Mouse (Mus musculus) limb, embryonic 14.5 days (tissue): ENCODE measurements around the gene Htr7. TPM values are rescaled to one million over a fixed set of nuclear protein-coding genes. Genes with fewer than 3 reads are reported as not detected.

Experiments
- ATAC-seq: fragments of 200-750 bp; cut with Nextera tagmentation; 2 replicates; pipeline ENCODE4 v1.8.0; 2017; ENCODE audit warnings: low read depth, moderate number of reproducible peaks, moderate TSS enrichment; ENCODE audit not compliant: low FRiP score
- DNase-seq: peaks from one replicate; pipeline ENCODE4 v3.0.0-alpha.2; 2015; ENCODE audit warnings: low spot score
- H3K27ac ChIP-seq: fragments of 300-500 bp; sonication (generic); replicated peaks from 2 replicates; pipeline ENCODE4 v1.5.1; 2014; ENCODE audit warnings: low read depth, mild to moderate bottlenecking, low read length, moderate library complexity, mixed read lengths
- H3K27me3 ChIP-seq: fragments of 300-500 bp; sonication (generic); 2 replicates; pipeline ENCODE4 v1.6.1; 2014; ENCODE audit warnings: low read length, mixed read lengths; ENCODE audit not compliant: control insufficient read depth, insufficient read depth
- H3K36me3 ChIP-seq: fragments of 300-500 bp; sonication (generic); 2 replicates; pipeline ENCODE4 v1.6.1; 2014; ENCODE audit warnings: mild to moderate bottlenecking, low read length, moderate library complexity, mixed read lengths; ENCODE audit not compliant: control insufficient read depth, insufficient read depth
- H3K4me1 ChIP-seq: fragments of 300-500 bp; sonication (generic); 2 replicates; pipeline ENCODE4 v1.6.1; 2014; ENCODE audit warnings: antibody characterized with exemption, low read length, mixed read lengths; ENCODE audit not compliant: control insufficient read depth, insufficient read depth
- H3K4me2 ChIP-seq: fragments of 300-500 bp; sonication (generic); replicated peaks from 2 replicates; pipeline ENCODE4 v1.6.1; 2014; ENCODE audit warnings: low read depth, mild to moderate bottlenecking, low read length, moderate library complexity; ENCODE audit not compliant: severe bottlenecking
- H3K4me3 ChIP-seq: fragments of 300-500 bp; sonication (generic); replicated peaks from 2 replicates; pipeline ENCODE4 v1.5.1; 2014; ENCODE audit warnings: low read length
- H3K9ac ChIP-seq: fragments of 300-500 bp; sonication (generic); 2 replicates; pipeline ENCODE4 v1.6.1; 2014; ENCODE audit warnings: mild to moderate bottlenecking, low read depth, low read length, moderate library complexity; ENCODE audit not compliant: severe bottlenecking
- H3K9me3 ChIP-seq: fragments of 300-500 bp; sonication (generic); 2 replicates; pipeline ENCODE4 v1.6.1; 2016; ENCODE audit warnings: low read length; ENCODE audit not compliant: control insufficient read depth
- POLR2A ChIP-seq: fragments of 200-500 bp; IDR thresholded peaks from 2 replicates; pipeline ENCODE4 v1.8.0; 2012; ENCODE audit warnings: inconsistent platforms, mild to moderate bottlenecking, moderate library complexity, borderline replicate concordance; ENCODE audit not compliant: insufficient read depth, insufficient read length; ENCODE audit errors: extremely low read depth
- WGBS: fragments of 180-500 bp; shearing (Covaris S2); extraction: QIAGEN DNeasy Blood & Tissue Kit; methylation state at CpG from one replicate; pipeline ENCODE4 v1.1.7; 2014; 5-methylcytosine and 5-hydroxymethylcytosine counted together
- polyA plus RNA-seq, 2 experiments: library from polyadenylated mRNA; depleted of rRNA in 1 of 2; stranded (reverse) in 1 of 2; unstranded in 1 of 2; fragments of >200 nt; fragmentation: Nextera tagmentation in 1 of 2; extraction: Ambion mirVana in 1 of 2; gene quantifications; 2 replicates each; pipeline versions ENCODE4 v1.2.1 to v1.2.3; 2012 to 2014

The Htr7 gene
- polyA plus RNA-seq, 2 experiments: 0.34 to 0.53 TPM

DNA sequence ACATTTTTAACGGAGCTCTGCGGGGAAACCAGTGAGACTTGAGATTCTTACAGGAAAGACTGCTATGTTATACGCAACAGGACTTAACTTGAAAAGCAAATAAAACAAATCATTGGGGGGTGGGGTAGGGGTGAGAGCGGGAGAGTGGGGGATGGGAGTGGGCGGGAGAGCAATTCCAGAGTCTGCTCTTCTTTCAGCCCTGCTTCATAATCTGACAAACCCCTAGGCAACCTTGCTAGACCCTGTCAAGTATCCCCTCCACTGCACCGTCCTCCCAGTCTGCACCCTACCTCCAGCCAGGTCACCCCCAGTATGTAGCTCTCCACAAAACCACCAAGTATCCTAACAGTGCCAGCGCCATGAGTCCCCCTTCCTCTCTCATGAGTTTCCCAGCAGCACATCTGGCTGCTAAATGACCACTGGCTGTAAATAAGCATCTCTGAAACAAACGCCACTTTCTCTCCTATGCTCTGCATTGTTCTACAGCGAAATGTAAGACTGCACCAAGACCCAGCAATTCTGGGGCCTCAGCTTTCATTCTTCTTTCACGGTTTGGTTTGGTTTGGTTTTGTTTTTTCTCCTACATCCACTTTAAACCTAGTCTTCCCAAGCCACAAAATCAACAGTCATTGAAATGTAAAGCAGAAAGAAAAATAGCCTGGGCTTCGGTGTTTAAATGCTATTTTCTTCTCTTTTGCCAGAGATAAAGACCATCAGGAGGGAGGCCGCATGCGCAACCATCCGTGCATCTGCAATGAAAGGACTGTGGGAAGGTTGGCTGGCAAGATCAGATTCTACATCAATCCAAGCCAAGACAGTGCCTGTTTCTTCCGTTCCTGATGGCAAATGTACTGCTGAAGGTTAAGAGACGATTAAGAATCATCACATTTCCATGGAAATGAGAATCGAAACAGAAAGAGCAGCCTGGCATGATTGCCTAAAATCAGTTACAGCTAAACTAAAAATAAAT, 54.5 kb downstream of the Htr7 start:
- no peak for TF ChIP-seq POLR2A
- H3K4me1 ChIP-seq: 0 out of 2 replicates have a peak, but pooled peaks cover 4% of the 10 kb centered on the region
- 0 out of 2 replicates have a peak overlapping the region, but pooled peaks have one; percentile 17 for H3K4me2 ChIP-seq
- no peak overlapping the region for H3K4me3 ChIP-seq
- ATAC-seq (no peak), DNase-seq (no peak)
- 45% methylated on average over 17 of the region's 17 CpGs for WGBS
- no peak overlapping the region for H3K9ac ChIP-seq
- no peaks in the 10 kb centered on the region for H3K36me3 ChIP-seq
- H3K27ac ChIP-seq: no peak overlapping the region
- no peaks in the 10 kb centered on the region for H3K27me3 ChIP-seq
- no peaks in the 10 kb centered on the region for H3K9me3 ChIP-seq

DNA sequence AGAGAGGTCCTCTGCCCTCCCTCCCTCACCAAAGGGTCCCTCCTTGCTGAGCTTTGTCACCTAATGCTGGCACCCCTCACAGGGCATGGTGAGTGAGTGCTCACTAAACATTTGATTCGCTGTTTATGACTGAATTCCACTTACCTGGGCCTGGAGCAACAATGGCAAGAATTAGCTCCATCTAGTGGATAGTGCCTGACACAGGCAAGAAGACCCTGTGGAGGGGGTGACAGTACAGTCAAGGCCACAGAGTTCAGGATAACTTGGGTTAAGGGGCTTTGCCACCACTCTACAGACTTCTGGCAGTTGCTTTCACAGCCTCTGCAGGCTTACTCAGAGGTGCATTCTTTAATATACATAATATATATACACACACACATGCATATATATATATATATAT, 55.8 kb downstream of the Htr7 start:
- no peak for TF ChIP-seq POLR2A
- Histone ChIP-seq H3K27ac (no peak overlapping the region), H3K4me2 (no peak overlapping the region), H3K9me3 (no peaks in the 10 kb centered on the region), H3K36me3 (no peaks in the 10 kb centered on the region), H3K9ac (no peak overlapping the region), H3K4me1 (0 out of 2 replicates have a peak, but pooled peaks cover 4% of the 10 kb centered on the region), H3K27me3 (no peaks in the 10 kb centered on the region), H3K4me3 (no peak overlapping the region)
- DNase-seq: no peak
- 47% methylated on average over 1 of the region's 1 CpGs for WGBS
- no peak for ATAC-seq

DNA sequence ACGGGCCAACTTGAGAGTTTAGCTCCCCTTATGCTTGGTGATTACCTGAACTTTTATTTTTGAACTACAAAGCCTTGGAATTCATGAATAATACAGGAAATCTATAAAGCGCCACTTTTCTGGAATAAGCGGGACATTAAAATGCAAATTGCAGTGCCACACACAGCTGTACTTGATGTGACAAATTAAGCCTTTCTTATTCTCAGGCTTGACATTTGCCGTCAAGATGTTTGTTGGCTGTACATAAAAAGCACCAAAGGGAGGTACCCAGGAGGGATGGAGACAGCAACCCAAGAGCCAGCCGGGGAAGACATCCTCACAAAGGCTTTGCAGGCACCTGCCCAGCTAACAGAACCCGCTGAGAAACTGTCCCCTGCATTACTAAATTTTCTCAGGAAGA, 56.4 kb downstream of the Htr7 start:
- ATAC-seq: no peak
- WGBS: 63% methylated on average over 6 of the region's 6 CpGs
- DNase-seq: no peak

DNA sequence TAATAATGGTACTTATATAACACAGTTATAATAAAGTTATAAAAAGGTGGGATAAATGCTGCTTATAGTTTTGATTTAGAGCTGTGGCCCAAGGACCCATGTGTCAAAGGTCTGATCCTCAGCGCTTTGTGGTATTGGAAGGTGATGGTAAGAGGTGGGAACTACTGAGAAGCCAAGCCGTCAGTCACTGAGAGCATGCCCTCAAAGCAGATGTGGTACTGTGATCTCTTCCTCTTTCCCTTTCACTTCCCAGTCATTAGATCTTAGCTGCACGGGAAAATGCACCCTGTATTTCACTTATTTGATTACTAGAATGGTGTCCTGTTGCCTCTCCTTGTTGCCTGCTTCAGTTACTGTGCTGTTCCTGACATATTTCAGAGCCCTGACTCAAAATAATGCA, 59.9 kb downstream of the Htr7 start:
- Histone ChIP-seq H3K4me1 (0 out of 2 replicates have a peak, but pooled peaks cover under 1% of the 10 kb centered on the region), H3K9me3 (no peaks in the 10 kb centered on the region), H3K27me3 (no peaks in the 10 kb centered on the region), H3K4me3 (no peak overlapping the region), H3K36me3 (no peaks in the 10 kb centered on the region), H3K4me2 (no peak overlapping the region), H3K27ac (no peak overlapping the region), H3K9ac (no peak overlapping the region)
- DNase-seq (no peak), ATAC-seq (no peak)
- no peak for TF ChIP-seq POLR2A
- 64% methylated on average over 3 of the region's 3 CpGs for WGBS

More for the DNA sequence above, 56.4 kb downstream of the Htr7 start:
- Histone ChIP-seq H3K4me1 (0 out of 2 replicates have a peak, but pooled peaks cover 4% of the 10 kb centered on the region), H3K9me3 (no peaks in the 10 kb centered on the region), H3K9ac (no peak overlapping the region), H3K36me3 (no peaks in the 10 kb centered on the region), H3K27ac (no peak overlapping the region), H3K27me3 (no peaks in the 10 kb centered on the region), H3K4me2 (no peak overlapping the region), H3K4me3 (no peak overlapping the region)
- no peak for TF ChIP-seq POLR2A

DNA sequence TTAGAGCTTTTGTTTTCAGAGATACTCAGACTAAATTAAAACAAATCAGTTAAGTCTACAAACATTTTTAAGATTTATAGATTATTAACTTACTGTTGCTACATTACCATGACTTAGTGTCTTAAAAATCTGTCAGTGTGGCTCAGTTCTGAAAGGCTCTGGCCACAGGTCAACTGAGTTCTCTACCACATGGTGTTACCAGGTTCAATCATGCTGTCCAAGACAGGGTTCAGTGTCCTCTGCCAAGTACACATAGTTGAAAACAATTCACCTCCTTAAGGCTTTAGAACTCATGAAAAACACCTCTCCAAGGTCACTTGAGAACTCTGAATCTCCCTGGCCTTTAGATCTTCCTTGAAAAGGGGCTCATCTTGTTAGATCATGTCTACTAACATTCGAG, 69.8 kb downstream of the Htr7 start:
- Histone ChIP-seq H3K9ac (no peak overlapping the region), H3K4me2 (no peak overlapping the region), H3K4me1 (no peaks in the 10 kb centered on the region), H3K27ac (no peak overlapping the region), H3K9me3 (no peaks in the 10 kb centered on the region), H3K4me3 (no peak overlapping the region), H3K36me3 (no peaks in the 10 kb centered on the region), H3K27me3 (no peaks in the 10 kb centered on the region)
- ATAC-seq (no peak), DNase-seq (no peak)
- TF ChIP-seq POLR2A: no peak
- WGBS: 75% methylated on average over 1 of the region's 1 CpGs
